Mouse (Mus musculus) E14TG2a.4 (cell line): ENCODE measurements at regions not wholly inside any gene's neighbourhood (a gene's known extent, or its start where the extent isn't known, plus 50 kb on each side); places are given as distances from the start of the nearest gene placed in this dataset.

ENCODE experiments used
- CTCF ChIP-seq: conservative IDR thresholded peaks from 2 replicates; pipeline ENCODE4 v1.5.1; 2014; ENCODE audit warnings: low read length
- NANOG ChIP-seq: IDR thresholded peaks from 2 replicates; pipeline ENCODE4 v1.6.1; 2014; ENCODE audit warnings: borderline replicate concordance, low read length, mixed read lengths

GRCm38 (mm10) chr16:87789957-87790356 lies 91.2 kb downstream of the Bach1 start:
- no peak for TF ChIP-seq CTCF
- TF ChIP-seq NANOG, result no peak
